Mouse (Mus musculus) 3134 (cell line): Measurements from ENCODE around the gene Cog5.
"Not testable (repeated sequence)": the region's sequence is repeated elsewhere in the genome, so short reads cannot be mapped to it uniquely, and the experiment has no call there.

Source experiments
- DNase-seq: peaks from one replicate; pipeline ENCODE4 v3.0.0-alpha.2; 2011; ENCODE audit warnings: low spot score; ENCODE audit not compliant: insufficient read length; ENCODE audit errors: extremely low read depth

Gene Cog5

GRCm38 (mm10) chr12:31654197-31654964, at the start of gene Cog5, which contains the start of gene Dus4l:
Gene Cog5 (plus strand): TSS chr12:31654869.
Gene Dus4l (minus strand): TSS chr12:31654826.
- peak; percentile 97 for DNase-seq

- no peak for DNase-seq
Observed at GRCm38 (mm10) chr12:31604894-31605293, 49.8 kb upstream of the Cog5 start.

GRCm38 (mm10) chr12:31608138-31608537, 46.5 kb upstream of the Cog5 start:
- no peak for DNase-seq

- no peak for DNase-seq
Observed at GRCm38 (mm10) chr12:31613353-31613752, 41.3 kb upstream of the Cog5 start.

GRCm38 (mm10) chr12:31620106-31620505, 34.6 kb upstream of the Cog5 start:
- no peak for DNase-seq

GRCm38 (mm10) chr12:31625016-31625415, 29.7 kb upstream of the Cog5 start:
- DNase-seq, result no peak

GRCm38 (mm10) chr12:31628396-31628795, 26.3 kb upstream of the Cog5 start:
- DNase-seq, result not testable (repeated sequence)

GRCm38 (mm10) chr12:31633970-31634342, 20.7 kb upstream of the Cog5 start:
- no peak for DNase-seq

- peak; percentile 80 for DNase-seq
Observed at GRCm38 (mm10) chr12:31634343-31635239, 20.1 kb upstream of the Cog5 start, which contains the start of gene Bcap29. Gene Bcap29 (minus strand): TSS chr12:31634658.

GRCm38 (mm10) chr12:31635240-31635607, 19.4 kb upstream of the Cog5 start:
- DNase-seq, result no peak

- no peak for DNase-seq
Observed at GRCm38 (mm10) chr12:31653611-31654010, 1.1 kb upstream of the Cog5 start.

- no peak for DNase-seq
Observed at GRCm38 (mm10) chr12:31654965-31655477, 352 bp downstream of the Cog5 start.

- DNase-seq, result no peak
Observed at GRCm38 (mm10) chr12:31656841-31657240, 2.2 kb downstream of the Cog5 start.

- DNase-seq, result no peak
Observed at GRCm38 (mm10) chr12:31665999-31666398, 11.3 kb downstream of the Cog5 start.

GRCm38 (mm10) chr12:31667187-31667586, 12.5 kb downstream of the Cog5 start:
- DNase-seq, result no peak

- no peak for DNase-seq
Observed at GRCm38 (mm10) chr12:31686679-31687078, 32.0 kb downstream of the Cog5 start.

- DNase-seq, result no peak
Observed at GRCm38 (mm10) chr12:31693278-31693677, 38.6 kb downstream of the Cog5 start.

- no peak for DNase-seq
Observed at GRCm38 (mm10) chr12:31700623-31701347, 46.1 kb downstream of the Cog5 start.

- DNase-seq, result no peak
Observed at GRCm38 (mm10) chr12:31701411-31701810, 46.7 kb downstream of the Cog5 start.

- no peak for DNase-seq
Observed at GRCm38 (mm10) chr12:31703904-31704303, 49.2 kb downstream of the Cog5 start.

GRCm38 (mm10) chr12:31706168-31706567, 51.5 kb downstream of the Cog5 start:
- no peak for DNase-seq
